Mouse (Mus musculus) cortical plate, adult 2 months (tissue): ENCODE measurements around the gene Gopc. TPM values are rescaled to one million over a fixed set of nuclear protein-coding genes. Genes with fewer than 3 reads are reported as not detected.

Experiments used
- H3K27ac ChIP-seq: fragments of 200-500 bp; 2 replicates; pipeline ENCODE4 v1.5.1; 2012; ENCODE audit warnings: low read length, control low read depth, inconsistent platforms; ENCODE audit not compliant: insufficient read depth
- H3K4me1 ChIP-seq: fragments of 200-500 bp; 2 replicates; pipeline ENCODE4 v1.6.1; 2011; ENCODE audit warnings: low read length; ENCODE audit not compliant: control insufficient read depth, insufficient read depth
- H3K4me3 ChIP-seq: fragments of 200-500 bp; 2 replicates; pipeline ENCODE4 v1.5.1; 2011; ENCODE audit warnings: mild to moderate bottlenecking, low read length, control low read depth; ENCODE audit not compliant: insufficient read depth
- CTCF ChIP-seq: fragments of 200-500 bp; IDR thresholded peaks from 2 replicates; pipeline ENCODE4 v1.5.1; 2011; ENCODE audit warnings: mild to moderate bottlenecking, control low read depth, low read length; ENCODE audit not compliant: insufficient read depth; ENCODE audit errors: extremely low read depth
- POLR2A ChIP-seq: fragments of 200-500 bp; IDR thresholded peaks from 2 replicates; pipeline ENCODE4 v1.6.1; 2011; ENCODE audit warnings: mild to moderate bottlenecking, low read length, control low read depth; ENCODE audit not compliant: insufficient read depth; ENCODE audit errors: extremely low read depth
- polyA plus RNA-seq: library from polyadenylated mRNA; depleted of rRNA; stranded (reverse); fragments of >200 nt; gene quantifications from 2 replicates; pipeline ENCODE4 v1.2.3, GENCODE M21; 2012; rRNA removed

The Gopc gene
- 22.8 and 23.8 TPM in 2 replicates for polyA plus RNA-seq

- Histone ChIP-seq H3K4me1 (peaks cover 3% of the 10 kb centered on the region; the same call in 1 of the 2 replicates), H3K4me3 (peak within 1 kb of the TSS; percentile 99), H3K27ac (peak within 1 kb of the TSS; percentile 85)
- no peak for TF ChIP-seq CTCF
- peak; percentile 87 for TF ChIP-seq POLR2A
Observed at GRCm38 (mm10) chr10:52381845-52382591, at the start of gene Gopc. Gene Gopc (minus strand): TSS chr10:52382124.

- no peaks in the 10 kb centered on the region for H3K4me1 ChIP-seq
- no peak overlapping the region for H3K4me3 ChIP-seq
- TF ChIP-seq CTCF = no peak
- TF ChIP-seq POLR2A = no peak
- no peak overlapping the region for H3K27ac ChIP-seq
Observed at GRCm38 (mm10) chr10:52430953-52431352, 49.0 kb upstream of the Gopc start.

GRCm38 (mm10) chr10:52427634-52428415, 45.9 kb upstream of the Gopc start:
- Histone ChIP-seq H3K27ac (no peak overlapping the region), H3K4me3 (no peak overlapping the region), H3K4me1 (peaks cover 2% of the 10 kb centered on the region; the same call in 1 of the 2 replicates)
- TF ChIP-seq CTCF = no peak

GRCm38 (mm10) chr10:52426314-52426980, 44.5 kb upstream of the Gopc start:
- no peak overlapping the region for H3K27ac ChIP-seq
- peaks cover 3% of the 10 kb centered on the region for H3K4me1 ChIP-seq
- H3K4me3 ChIP-seq = no peak overlapping the region
- TF ChIP-seq POLR2A (no peak), CTCF (no peak)

GRCm38 (mm10) chr10:52423097-52423496, 41.2 kb upstream of the Gopc start:
- 0 out of 2 replicates have a peak, but pooled peaks have one; percentile 10 for TF ChIP-seq CTCF
- no peak for TF ChIP-seq POLR2A
- Histone ChIP-seq H3K4me1 (peaks cover 10% of the 10 kb centered on the region), H3K27ac (no peak overlapping the region), H3K4me3 (no peak overlapping the region)

- no peak for TF ChIP-seq POLR2A
- TF ChIP-seq CTCF = no peak
- Histone ChIP-seq H3K4me3 (no peak overlapping the region), H3K4me1 (peaks cover 10% of the 10 kb centered on the region), H3K27ac (no peak overlapping the region)
Observed at GRCm38 (mm10) chr10:52421716-52422115, 39.8 kb upstream of the Gopc start.

GRCm38 (mm10) chr10:52420526-52420925, 38.6 kb upstream of the Gopc start:
- no peak overlapping the region for H3K27ac ChIP-seq
- no peak overlapping the region for H3K4me3 ChIP-seq
- TF ChIP-seq CTCF (no peak), POLR2A (no peak)

GRCm38 (mm10) chr10:52419402-52419801, 37.5 kb upstream of the Gopc start:
- peak overlapping the region; percentile 90; the same call in 1 of the 2 replicates for H3K4me3 ChIP-seq
- H3K4me1 ChIP-seq = peaks cover 9% of the 10 kb centered on the region
- TF ChIP-seq CTCF (no peak), POLR2A (no peak)
- H3K27ac ChIP-seq = no peak overlapping the region

More at GRCm38 (mm10) chr10:52420526-52420925, 38.6 kb upstream of the Gopc start:
- peaks cover 10% of the 10 kb centered on the region for H3K4me1 ChIP-seq

- no peak for TF ChIP-seq CTCF
- no peak for TF ChIP-seq POLR2A
- Histone ChIP-seq H3K27ac (no peak overlapping the region), H3K4me1 (peaks cover 9% of the 10 kb centered on the region), H3K4me3 (peak overlapping the region; percentile 90)
Observed at GRCm38 (mm10) chr10:52418931-52419330, 37.0 kb upstream of the Gopc start.

- no peak for TF ChIP-seq POLR2A
- TF ChIP-seq CTCF = no peak
- peaks cover 9% of the 10 kb centered on the region for H3K4me1 ChIP-seq
- peak overlapping the region; percentile 90 for H3K4me3 ChIP-seq
- peak overlapping the region; percentile 85; the same call in 1 of the 2 replicates for H3K27ac ChIP-seq
Observed at GRCm38 (mm10) chr10:52417998-52418860, 36.3 kb upstream of the Gopc start.
